Mouse (Mus musculus) stomach, embryonic 15.5 days (tissue): ENCODE measurements around the gene Krt42. TPM values are rescaled to one million over a fixed set of nuclear protein-coding genes. Genes with fewer than 3 reads are reported as not detected.

ENCODE experiments used
- ATAC-seq: fragments of 200-750 bp; cut with Nextera tagmentation; 2 replicates; pipeline ENCODE4 v1.8.0; 2017; ENCODE audit warnings: low read depth, moderate number of reproducible peaks, moderate TSS enrichment; ENCODE audit not compliant: insufficient read depth, low FRiP score
- H3K27ac ChIP-seq: fragments of 300-500 bp; sonication (generic); 2 replicates; pipeline ENCODE4 v1.5.1; 2015; ENCODE audit warnings: mild to moderate bottlenecking, inconsistent platforms
- H3K27me3 ChIP-seq: fragments of 300-500 bp; sonication (generic); replicated peaks from 2 replicates; pipeline ENCODE4 v1.6.1; 2015; ENCODE audit warnings: inconsistent platforms
- H3K36me3 ChIP-seq: fragments of 300-500 bp; sonication (generic); 2 replicates; pipeline ENCODE4 v1.6.1; 2015; ENCODE audit warnings: inconsistent platforms
- H3K4me1 ChIP-seq: fragments of 300-500 bp; sonication (generic); 2 replicates; pipeline ENCODE4 v1.6.1; 2015; ENCODE audit warnings: inconsistent platforms
- H3K4me2 ChIP-seq: fragments of 300-500 bp; sonication (generic); 2 replicates; pipeline ENCODE4 v1.6.1; 2015; ENCODE audit warnings: mild to moderate bottlenecking, inconsistent platforms
- H3K4me3 ChIP-seq: fragments of 300-500 bp; sonication (generic); replicated peaks from 2 replicates; pipeline ENCODE4 v1.5.1; 2015; ENCODE audit warnings: inconsistent platforms
- H3K9ac ChIP-seq: fragments of 300-500 bp; sonication (generic); 2 replicates; pipeline ENCODE4 v1.6.1; 2015; ENCODE audit warnings: inconsistent platforms
- H3K9me3 ChIP-seq: fragments of 300-500 bp; sonication (generic); 2 replicates; pipeline ENCODE4 v1.6.1; 2016; ENCODE audit warnings: inconsistent platforms
- WGBS: fragments of 180-500 bp; shearing (Covaris S2); methylation state at CpG from one replicate; pipeline ENCODE4 v1.1.7; 2015; 5-methylcytosine and 5-hydroxymethylcytosine counted together
- polyA plus RNA-seq: library from polyadenylated mRNA; unstranded; fragments of >200 nt; fragmentation: Nextera tagmentation; extraction: Ambion mirVana; gene quantifications from 2 replicates; pipeline ENCODE4 v1.2.1, GENCODE M21; 2015

Gene Krt42
- polyA plus RNA-seq, 1 experiment from 2014 or later: not detected

- no peak for ATAC-seq
- WGBS: 18% methylated on average over 18 of the region's 18 CpGs
These were observed 28.8 kb upstream of the Krt42 start for GRCm38 (mm10) chr11:100298274-100299036.

GRCm38 (mm10) chr11:100297801-100298200 lies 28.1 kb upstream of the Krt42 start:
- WGBS: 24% methylated on average over 5 of the region's 5 CpGs
- Histone ChIP-seq H3K9ac (no peak overlapping the region; the same call in 1 of the 2 replicates), H3K4me3 (0 out of 2 replicates have a peak overlapping the region, but pooled peaks have one; percentile 4), H3K4me2 (peak overlapping the region; percentile 47), H3K27me3 (no peaks in the 10 kb centered on the region), H3K4me1 (peaks cover 6% of the 10 kb centered on the region; the same call in 1 of the 2 replicates), H3K27ac (no peak overlapping the region), H3K9me3 (no peaks in the 10 kb centered on the region), H3K36me3 (no peaks in the 10 kb centered on the region)
- no peak for ATAC-seq

More at GRCm38 (mm10) chr11:100298274-100299036, 28.8 kb upstream of the Krt42 start:
- Histone ChIP-seq H3K9ac (no peak overlapping the region; the same call in 1 of the 2 replicates), H3K4me1 (peaks cover 6% of the 10 kb centered on the region; the same call in 1 of the 2 replicates), H3K4me2 (peak overlapping the region; percentile 47), H3K9me3 (no peaks in the 10 kb centered on the region), H3K36me3 (no peaks in the 10 kb centered on the region), H3K27ac (no peak overlapping the region), H3K4me3 (0 out of 2 replicates have a peak overlapping the region, but pooled peaks have one; percentile 4), H3K27me3 (no peaks in the 10 kb centered on the region)

- ATAC-seq: 0 out of 2 replicates have a peak, but pooled peaks have one; percentile 33
- 4% methylated on average over 10 of the region's 10 CpGs for WGBS
- peaks cover 11% of the 10 kb centered on the region for H3K4me1 ChIP-seq
- H3K4me2 ChIP-seq: no peak overlapping the region
- no peaks in the 10 kb centered on the region for H3K27me3 ChIP-seq
- H3K4me3 ChIP-seq: no peak overlapping the region
- H3K36me3 ChIP-seq: no peaks in the 10 kb centered on the region
- no peak overlapping the region for H3K9ac ChIP-seq
- H3K27ac ChIP-seq: no peak overlapping the region
- no peaks in the 10 kb centered on the region for H3K9me3 ChIP-seq
These were observed 25.6 kb upstream of the Krt42 start for GRCm38 (mm10) chr11:100295308-100295707.

DNA sequence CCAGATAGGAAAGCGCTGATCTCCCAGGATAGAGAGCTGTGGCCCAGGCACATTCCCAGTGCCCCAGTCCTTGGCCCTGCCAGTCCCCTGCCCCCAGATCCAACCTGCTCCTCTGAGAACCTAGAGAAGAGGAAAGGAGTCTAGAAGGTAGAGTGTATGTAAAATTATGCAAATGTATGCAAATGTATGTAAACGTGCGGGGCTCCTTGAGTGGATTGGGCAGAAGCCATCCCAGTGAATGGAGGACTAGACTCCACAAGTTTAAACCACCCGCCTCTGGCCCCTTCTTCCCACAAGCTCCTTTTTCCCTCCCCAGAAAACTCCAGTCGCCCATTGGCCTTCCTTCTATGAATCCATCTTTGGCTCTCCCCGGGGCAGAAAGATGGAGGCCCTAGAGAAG lies 23.2 kb upstream of the Krt42 start:
- Histone ChIP-seq H3K9me3 (no peaks in the 10 kb centered on the region), H3K9ac (no peak overlapping the region), H3K4me3 (no peak overlapping the region), H3K4me1 (peaks cover 21% of the 10 kb centered on the region), H3K36me3 (no peaks in the 10 kb centered on the region), H3K27ac (no peak overlapping the region), H3K4me2 (no peak overlapping the region), H3K27me3 (no peaks in the 10 kb centered on the region)
- 65% methylated on average over 6 of the region's 6 CpGs for WGBS
- ATAC-seq: no peak

GRCm38 (mm10) chr11:100290235-100290634 lies 20.6 kb upstream of the Krt42 start:
- H3K4me3 ChIP-seq: no peak overlapping the region
- ATAC-seq: no peak
- 29% methylated on average over 5 of the region's 5 CpGs for WGBS
- no peak overlapping the region for H3K4me2 ChIP-seq
- no peaks in the 10 kb centered on the region for H3K36me3 ChIP-seq
- H3K9me3 ChIP-seq: no peaks in the 10 kb centered on the region
- peaks cover 30% of the 10 kb centered on the region for H3K4me1 ChIP-seq
- H3K27ac ChIP-seq: peak overlapping the region; percentile 93
- H3K9ac ChIP-seq: no peak overlapping the region
- H3K27me3 ChIP-seq: no peaks in the 10 kb centered on the region

DNA sequence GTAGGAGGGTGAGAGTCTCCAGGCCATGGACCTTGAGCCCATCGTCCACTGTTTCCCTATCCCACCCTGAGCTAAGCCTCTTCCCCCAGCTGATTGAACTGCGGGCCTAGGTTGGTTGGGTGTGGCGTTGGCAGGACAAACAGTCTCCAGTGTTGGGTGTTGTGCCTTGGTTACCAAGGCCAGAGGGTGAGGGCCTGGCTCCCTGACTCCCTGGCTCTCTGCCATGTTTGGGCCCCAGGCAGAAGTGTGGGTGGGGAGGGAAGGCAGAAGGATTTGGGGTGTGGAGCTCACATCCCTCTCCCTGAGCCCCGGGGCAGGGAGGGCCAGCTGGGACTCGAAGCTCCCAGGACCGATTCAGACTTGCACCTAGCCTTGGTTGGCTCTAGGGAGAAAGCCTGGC lies 19.3 kb upstream of the Krt42 start:
- no peak overlapping the region for H3K4me2 ChIP-seq
- peak overlapping the region; percentile 93 for H3K27ac ChIP-seq
- no peaks in the 10 kb centered on the region for H3K27me3 ChIP-seq
- H3K9me3 ChIP-seq: no peaks in the 10 kb centered on the region
- H3K9ac ChIP-seq: no peak overlapping the region
- no peak overlapping the region for H3K4me3 ChIP-seq
- H3K36me3 ChIP-seq: no peaks in the 10 kb centered on the region
- peak; percentile 33 for ATAC-seq
- 53% methylated on average over 6 of the region's 6 CpGs for WGBS
- peaks cover 30% of the 10 kb centered on the region for H3K4me1 ChIP-seq

- peak; percentile 88 for ATAC-seq
- WGBS: 36% methylated on average over 10 of the region's 10 CpGs
- H3K27me3 ChIP-seq: no peaks in the 10 kb centered on the region
These were observed 17.4 kb upstream of the Krt42 start for GRCm38 (mm10) chr11:100287024-100287423.

DNA sequence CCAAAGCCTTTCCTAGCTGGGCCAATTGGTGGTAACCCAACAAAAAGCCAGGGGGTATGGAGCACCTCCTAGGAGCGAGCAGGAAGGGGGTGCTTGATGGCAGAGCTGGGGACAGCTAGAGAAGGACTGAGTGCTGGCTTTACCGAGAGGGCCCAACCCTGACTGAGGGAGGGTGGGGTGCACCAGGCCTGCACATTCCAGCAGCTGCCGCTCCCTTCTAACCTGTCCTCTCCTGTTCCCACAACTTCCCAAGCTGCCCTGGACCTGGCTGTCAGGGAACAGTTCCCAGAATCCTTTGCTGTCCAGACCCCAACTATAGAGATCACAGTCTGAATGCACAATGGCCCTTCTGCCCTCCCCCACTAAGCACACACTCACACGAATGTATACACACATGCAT lies 15.3 kb upstream of the Krt42 start:
- H3K36me3 ChIP-seq: no peaks in the 10 kb centered on the region
- H3K4me2 ChIP-seq: no peak overlapping the region
- 77% methylated on average over 4 of the region's 4 CpGs for WGBS
- peaks cover 23% of the 10 kb centered on the region for H3K4me1 ChIP-seq
- no peaks in the 10 kb centered on the region for H3K9me3 ChIP-seq
- no peak overlapping the region for H3K4me3 ChIP-seq
- peak overlapping the region; percentile 93 for H3K27ac ChIP-seq
- H3K9ac ChIP-seq: no peak overlapping the region
- no peaks in the 10 kb centered on the region for H3K27me3 ChIP-seq
- ATAC-seq: no peak

More at GRCm38 (mm10) chr11:100287024-100287423, 17.4 kb upstream of the Krt42 start:
- no peak overlapping the region for H3K4me3 ChIP-seq
- peak overlapping the region; percentile 93 for H3K27ac ChIP-seq
- H3K9me3 ChIP-seq: no peaks in the 10 kb centered on the region
- peaks cover 30% of the 10 kb centered on the region for H3K4me1 ChIP-seq
- no peak overlapping the region for H3K4me2 ChIP-seq
- no peaks in the 10 kb centered on the region for H3K36me3 ChIP-seq
- no peak overlapping the region for H3K9ac ChIP-seq

GRCm38 (mm10) chr11:100282549-100282948 lies 12.9 kb upstream of the Krt42 start:
- WGBS: 25% methylated on average over 10 of the region's 10 CpGs
- Histone ChIP-seq H3K36me3 (no peaks in the 10 kb centered on the region), H3K9ac (no peak overlapping the region), H3K27ac (no peak overlapping the region), H3K4me3 (no peak overlapping the region), H3K9me3 (no peaks in the 10 kb centered on the region), H3K27me3 (no peaks in the 10 kb centered on the region), H3K4me1 (peaks cover 9% of the 10 kb centered on the region; the same call in 1 of the 2 replicates), H3K4me2 (no peak overlapping the region)
- no peak for ATAC-seq

DNA sequence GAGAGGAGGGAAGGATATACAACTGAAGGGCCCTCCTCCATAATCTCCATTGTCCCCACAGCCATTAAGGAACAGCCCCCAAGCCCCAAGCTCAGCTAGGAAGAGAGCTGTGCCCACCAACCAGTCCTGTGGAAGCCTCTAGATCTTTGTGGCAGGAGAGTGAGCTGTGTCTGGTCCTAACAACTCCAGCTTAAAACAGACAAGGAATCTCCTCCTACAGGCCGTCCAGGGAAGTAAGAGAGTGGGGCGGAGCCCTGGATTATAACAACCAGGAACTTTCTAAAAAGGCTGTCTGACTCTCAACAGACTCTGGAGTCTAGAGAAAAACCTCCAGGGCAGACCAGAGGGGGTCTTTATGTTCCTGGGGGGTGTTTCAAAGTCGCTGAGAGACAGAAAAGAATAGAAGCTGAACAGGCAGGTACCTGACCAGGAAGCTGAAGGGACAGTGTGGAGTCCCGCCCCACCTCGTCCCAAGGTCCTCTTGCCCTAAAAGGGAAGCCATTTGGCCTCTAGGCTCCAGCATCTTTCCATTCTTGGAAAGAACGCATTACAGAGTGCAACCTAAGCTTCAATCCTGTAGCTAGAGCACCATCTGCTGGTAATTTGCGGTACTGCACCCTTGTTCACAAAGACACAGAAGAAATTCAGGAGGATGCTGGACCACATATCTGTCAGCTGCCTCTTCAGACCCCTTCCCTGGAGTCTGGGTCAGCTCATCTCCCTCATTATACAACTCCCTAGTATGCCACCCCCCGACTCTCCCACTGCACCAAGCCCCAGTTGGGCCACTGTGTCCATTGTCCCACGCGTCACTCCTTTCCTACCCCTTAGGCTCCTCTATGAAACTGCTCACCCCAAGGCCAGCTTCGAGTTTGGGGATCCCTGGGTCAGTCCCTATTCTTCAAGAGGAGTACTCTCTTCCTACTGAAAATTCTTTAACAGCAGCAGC lies 12.2 kb upstream of the Krt42 start:
- peaks cover 5% of the 10 kb centered on the region; the same call in 1 of the 2 replicates for H3K4me1 ChIP-seq
- no peak overlapping the region for H3K4me2 ChIP-seq
- H3K4me3 ChIP-seq: no peak overlapping the region
- H3K9ac ChIP-seq: no peak overlapping the region
- no peak overlapping the region for H3K27ac ChIP-seq
- H3K27me3 ChIP-seq: no peaks in the 10 kb centered on the region
- ATAC-seq: no peak
- H3K9me3 ChIP-seq: no peaks in the 10 kb centered on the region
- WGBS: 21% methylated on average over 11 of the region's 11 CpGs
- H3K36me3 ChIP-seq: no peaks in the 10 kb centered on the region

- Histone ChIP-seq H3K27ac (no peak overlapping the region), H3K4me2 (no peak overlapping the region), H3K27me3 (no peaks in the 10 kb centered on the region), H3K36me3 (no peaks in the 10 kb centered on the region), H3K4me1 (no peaks in the 10 kb centered on the region; the same call in 1 of the 2 replicates), H3K9ac (no peak overlapping the region), H3K9me3 (no peaks in the 10 kb centered on the region), H3K4me3 (no peak overlapping the region)
- no peak for ATAC-seq
- 28% methylated on average over 5 of the region's 5 CpGs for WGBS
These were observed 9.1 kb upstream of the Krt42 start for GRCm38 (mm10) chr11:100278759-100279158.
